Mouse (Mus musculus) MN1 (cell line): ENCODE measurements around the gene Epm2a.

ENCODE experiments used
- DNase-seq: peaks from one replicate; pipeline ENCODE4 v3.0.0-alpha.2; 2016; ENCODE audit warnings: low spot score

Epm2a gene

DNA sequence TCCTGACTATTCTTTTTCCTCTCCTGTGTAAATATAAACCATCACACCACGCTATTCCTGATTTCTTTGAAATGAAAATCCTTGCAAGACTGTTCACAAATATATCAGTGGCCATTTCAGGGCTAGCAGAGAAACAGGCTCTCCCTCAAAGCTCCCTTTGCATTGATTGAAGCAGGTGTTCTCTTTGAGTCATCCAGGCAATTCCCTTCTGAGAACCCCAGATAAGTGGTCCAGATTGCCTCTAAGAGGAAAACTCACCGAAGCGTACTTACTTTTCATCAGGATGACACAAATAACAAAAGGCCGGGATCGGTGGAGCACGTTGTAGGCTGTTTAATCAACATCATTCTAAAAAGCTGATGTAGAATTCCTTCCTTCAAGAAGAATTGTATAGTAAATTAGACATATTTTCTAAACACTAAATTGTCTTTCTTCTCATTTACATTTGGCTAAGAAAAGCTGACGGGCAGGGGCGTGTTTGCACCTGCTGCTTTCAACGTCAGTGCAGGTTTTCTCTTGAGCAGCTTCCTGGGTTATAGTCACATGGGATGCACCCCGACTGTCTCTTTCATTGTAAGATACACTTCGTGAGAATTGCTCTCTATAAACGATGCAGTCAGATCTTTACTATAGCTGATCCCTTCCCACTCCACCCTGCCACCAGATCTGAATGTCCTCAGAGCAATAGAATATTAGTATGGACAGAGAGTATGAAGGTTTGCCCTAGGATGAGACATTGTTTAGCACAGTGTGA lies 86.0 kb downstream of the Epm2a start:
- DNase-seq: no peak

DNA sequence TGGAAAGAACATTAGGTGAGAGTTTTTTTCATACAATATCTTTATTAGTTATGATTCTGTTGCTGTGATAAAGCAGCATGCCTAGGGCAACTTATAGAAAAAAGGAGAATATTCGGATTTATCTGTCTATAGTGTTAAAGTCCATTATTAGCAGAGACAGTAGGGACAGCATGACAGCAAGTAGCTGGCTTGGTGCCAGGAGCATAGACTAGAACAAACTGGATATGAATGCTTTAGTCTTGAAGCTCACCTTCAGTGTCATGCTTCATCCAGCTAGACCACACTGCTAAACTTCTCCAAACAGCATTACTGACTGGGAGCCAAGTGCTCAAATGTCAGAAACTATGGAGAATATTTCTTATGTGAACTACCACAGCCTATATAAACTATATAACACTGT lies 93.8 kb downstream of the Epm2a start:
- DNase-seq: no peak

DNA sequence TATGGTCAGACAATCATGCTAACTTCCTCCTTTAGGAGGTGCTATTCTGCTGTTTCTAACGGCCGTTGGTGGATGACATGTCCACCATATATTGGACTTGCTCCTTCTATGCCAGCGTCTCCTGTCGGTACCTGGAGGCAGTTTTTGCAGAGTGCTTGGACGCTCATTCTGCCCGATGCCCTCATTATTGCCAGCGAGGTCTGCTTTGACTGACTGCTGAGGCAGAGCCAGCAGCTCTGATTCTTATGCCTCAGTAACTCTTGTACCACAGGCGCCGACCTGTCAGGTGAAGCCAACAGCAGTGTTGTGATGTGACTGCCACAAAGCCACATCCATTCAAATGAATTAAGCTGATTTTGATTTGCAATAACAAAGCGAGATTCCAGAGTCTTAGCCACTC lies 95.3 kb downstream of the Epm2a start:
- no peak for DNase-seq

DNA sequence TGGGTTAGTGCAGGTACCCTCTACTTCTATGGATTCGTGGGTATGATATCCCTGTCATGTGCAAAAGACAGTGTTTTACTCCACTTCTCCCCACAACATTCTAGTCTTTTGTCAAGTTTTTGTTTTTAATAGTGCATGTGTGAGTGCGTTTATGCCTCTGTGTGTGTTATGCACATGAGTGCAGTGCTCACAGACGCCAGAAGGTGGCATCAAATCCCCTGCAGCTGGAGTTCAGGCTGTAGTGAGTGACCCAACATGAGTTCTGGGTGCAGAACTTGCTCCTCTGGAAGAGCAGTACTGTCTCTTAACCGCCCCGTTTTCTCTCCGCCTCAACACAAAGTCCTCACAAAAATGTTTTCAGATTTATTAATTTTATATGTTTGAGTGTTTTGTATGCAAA lies 96.1 kb downstream of the Epm2a start:
- DNase-seq: no peak

DNA sequence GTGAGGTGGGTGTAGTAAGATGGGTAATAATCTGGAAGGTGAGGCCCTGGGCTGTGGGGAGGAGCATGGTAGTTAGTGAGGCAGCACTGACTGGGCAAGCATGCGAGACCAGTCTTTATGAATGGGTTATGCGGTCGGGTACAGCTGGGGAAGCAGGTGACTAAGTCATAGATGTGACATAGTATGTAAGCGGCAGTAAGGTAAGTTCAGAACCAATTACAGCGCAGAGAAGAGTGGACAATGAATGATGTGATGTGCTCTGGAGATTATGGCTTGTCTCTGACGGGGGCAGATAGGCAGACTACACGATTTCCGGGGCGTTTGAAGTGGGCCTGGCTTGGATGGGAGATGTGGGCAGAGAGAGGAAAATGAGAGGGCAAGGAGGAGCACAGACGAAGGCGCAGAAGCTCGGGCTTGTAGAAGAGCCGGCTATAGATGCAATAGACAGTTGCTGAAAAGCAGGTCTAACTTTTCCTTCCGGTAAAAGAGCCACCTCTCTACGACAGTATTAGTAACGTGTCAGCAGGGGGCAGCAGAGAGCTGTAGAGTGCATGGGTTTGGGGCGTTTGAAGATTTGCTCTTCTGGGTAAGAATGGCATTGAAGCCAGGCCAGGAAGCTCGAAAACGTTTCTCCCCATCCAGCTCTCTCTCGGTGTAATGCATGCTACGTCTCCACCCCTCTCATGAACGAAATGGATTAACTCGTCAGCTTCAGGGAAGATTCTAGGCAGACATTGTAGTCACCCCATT lies 106.5 kb downstream of the Epm2a start:
- peak; percentile 89 for DNase-seq

DNA sequence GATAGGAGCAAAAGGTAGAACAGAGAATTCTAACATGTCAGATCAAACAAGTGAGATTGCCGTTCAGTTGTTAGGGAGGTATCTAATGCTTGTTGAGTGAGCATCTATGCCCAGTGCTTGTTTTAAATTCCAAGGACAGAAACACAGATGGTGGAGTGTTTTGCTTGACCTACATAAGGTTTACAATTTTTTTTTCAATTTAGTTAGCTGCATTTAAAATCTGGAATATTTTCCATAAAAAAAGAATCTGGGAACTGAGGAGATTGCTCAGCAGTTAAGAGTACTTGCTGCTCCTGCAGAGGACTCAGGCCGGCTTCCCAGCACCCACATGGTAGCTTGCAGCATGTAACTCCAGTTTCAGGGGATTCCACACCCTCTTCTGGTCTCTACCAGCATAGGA lies 109.3 kb downstream of the Epm2a start:
- no peak for DNase-seq

DNA sequence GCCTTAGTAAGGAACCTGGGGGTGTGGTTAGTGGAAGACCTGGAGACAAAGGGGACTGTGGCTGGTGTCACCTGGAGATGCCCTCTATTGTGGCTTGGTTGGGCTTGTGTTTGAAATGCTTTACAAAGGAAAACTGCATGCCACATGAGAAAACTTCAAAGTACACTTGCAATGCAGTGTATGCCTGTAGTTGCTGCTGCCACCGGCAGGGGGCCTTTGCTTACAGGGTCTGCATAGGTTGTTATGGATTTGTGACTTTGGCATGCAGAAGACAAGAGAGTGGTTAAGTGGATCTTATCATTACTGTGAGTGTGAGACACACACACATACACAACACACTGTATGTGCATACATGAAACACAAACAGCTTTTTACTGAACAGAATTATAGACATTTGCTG lies 114.2 kb downstream of the Epm2a start:
- DNase-seq: no peak

DNA sequence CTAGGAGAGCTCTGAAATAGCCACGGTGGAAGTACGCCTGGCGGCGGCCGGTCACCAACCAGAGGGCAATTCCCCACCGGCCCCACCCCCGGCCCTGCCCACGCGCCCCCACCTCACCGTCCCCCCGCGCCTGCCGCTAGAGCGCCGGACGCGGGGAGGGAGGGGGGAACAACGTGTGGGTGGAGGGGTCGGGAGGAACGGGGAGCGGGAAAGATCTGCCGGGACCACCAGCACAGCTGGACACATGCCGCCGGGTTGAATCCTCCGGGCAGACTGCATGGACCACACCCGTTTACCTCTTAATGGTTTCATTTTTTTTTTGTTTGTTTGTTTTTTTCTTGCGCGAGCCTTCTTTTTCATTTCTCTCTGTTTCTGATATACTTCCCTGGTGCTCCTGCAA lies 148.8 kb downstream of the Epm2a start:
- peak; percentile 51 for DNase-seq
